Mouse (Mus musculus): Measurements from ENCODE around the gene Rgs9bp. TPM values are rescaled to one million over a fixed set of nuclear protein-coding genes. Genes with fewer than 3 reads are reported as not detected.
A peak's percentile ranks its signal among the peaks of the same experiment; 100 is the strongest.

Rgs9bp gene
- polyA plus RNA-seq (2017; shearing (Covaris generic)) = not detected

DNA sequence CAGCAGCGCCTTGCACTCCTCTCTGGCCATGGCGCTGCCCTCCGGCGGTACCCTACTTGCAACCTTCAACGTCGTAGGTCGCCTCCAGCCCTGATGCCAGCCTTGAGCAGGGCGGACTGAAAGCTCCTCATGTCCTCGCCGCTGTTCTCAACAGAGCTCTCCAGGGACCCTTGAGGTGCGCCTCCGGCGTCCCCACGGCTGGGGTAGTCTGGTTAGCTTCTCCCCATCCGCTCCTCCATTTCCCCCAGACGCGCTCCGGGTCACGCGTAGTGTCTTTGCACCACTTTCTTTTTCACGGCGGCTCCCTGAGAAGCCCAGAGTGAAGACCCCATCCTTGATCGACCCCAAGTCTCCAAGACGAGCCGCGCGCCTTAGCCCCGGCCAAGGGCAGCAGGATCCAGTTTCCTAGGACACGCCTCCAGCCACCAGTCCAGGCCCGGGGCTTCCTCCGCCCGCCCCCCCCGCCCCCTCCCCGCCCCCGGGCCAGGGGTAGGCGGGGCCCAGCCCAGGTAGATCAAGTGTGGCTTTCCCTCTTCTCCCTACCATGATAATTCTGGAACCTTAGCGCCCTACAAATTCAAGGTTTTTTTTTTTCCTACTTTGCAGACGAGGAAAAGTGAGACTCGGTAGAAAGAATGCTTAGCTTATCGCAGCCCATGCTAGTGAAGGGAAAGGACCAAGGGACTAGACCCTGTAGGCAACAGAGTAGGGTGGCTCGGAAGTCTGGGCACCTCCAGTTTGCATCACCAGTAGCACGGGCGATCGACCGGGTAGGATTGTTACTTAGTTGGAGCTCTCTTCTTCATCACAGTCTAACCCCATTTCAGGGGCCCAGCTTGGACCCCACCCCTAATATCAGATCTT lies at the start of gene Rgs9bp:
Rgs9bp (minus strand) TSS at position 392 of the 864 bp plus-strand sequence.
- peak; percentile 43 for ATAC-seq

DNA sequence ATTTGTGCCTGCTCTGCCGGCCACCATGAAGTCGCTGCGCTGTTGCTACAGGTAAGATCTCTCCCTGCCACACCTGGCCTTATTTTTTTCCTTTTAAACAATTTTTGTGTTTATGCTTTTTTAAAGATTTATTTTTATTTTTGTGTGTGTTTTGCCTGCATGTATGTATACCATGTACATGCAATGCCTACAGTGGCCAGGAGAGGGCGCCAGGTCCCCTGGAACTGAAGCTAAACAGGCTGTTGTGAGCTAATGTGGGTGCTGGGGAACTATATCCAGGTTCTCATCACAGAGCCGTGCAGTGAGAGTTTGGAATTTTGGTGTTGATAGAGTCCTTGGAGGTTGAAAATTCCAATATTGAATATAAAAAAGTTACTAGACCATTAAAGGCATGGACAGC lies 43.1 kb upstream of the Rgs9bp start:
- no peak for ATAC-seq

DNA sequence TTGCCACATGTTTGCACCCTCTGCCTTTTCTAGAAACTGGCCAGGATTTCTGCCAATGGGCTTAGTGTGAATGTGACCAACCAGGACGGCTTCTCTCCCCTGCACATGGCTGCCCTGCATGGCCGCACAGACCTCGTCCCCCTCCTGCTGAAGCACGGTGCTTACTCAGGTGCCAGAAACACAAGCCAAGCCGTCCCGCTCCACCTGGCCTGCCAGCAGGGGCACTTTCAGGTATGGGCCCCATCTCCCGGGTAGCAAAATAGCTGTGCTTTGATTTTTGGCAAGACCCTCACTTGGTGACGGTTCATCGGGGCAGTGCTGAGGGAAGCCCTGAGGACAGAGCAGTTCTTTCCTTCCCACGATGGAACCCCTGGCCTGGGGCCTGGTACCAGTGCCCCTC lies 42.0 kb upstream of the Rgs9bp start:
- ATAC-seq = no peak

DNA sequence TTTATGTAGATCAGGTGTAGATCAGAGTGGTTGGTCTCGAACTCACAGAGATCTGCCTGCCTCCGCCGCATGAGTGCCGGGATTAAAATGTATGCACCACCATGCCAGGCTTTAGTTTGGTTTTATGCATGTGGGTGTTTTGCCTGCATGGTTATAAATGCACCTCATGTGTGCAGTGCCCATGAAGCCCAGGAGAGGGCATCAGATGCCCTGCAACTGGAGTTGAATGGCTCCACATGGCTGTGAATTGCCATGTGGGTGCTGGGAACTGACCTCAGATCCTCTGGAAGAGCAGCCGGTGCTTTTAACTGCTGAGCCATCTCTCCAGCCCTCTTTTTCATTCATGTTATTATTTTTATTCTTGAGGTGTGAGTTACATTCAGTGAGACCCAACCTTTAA lies 40.7 kb upstream of the Rgs9bp start:
- ATAC-seq = no peak

DNA sequence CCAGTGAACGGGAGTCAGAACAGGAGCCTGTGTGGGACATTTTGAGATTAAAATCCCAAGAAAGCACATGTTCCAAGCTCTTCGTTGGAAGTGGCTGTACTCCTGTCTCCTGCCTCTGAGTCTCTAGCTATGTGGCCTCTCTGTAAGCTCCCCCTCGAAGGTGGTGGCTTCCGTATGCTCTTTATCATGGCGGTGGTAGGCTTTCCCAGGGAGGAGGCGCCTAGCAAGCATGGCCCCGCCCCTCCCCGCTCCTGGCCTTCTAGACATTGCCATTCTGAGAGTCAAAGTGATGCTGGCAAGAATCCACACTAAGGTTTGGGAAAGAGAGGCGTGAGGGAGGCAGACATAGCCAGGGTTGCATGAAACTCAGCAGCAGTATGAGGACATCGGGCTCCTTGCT lies 37.2 kb upstream of the Rgs9bp start:
- no peak for ATAC-seq

DNA sequence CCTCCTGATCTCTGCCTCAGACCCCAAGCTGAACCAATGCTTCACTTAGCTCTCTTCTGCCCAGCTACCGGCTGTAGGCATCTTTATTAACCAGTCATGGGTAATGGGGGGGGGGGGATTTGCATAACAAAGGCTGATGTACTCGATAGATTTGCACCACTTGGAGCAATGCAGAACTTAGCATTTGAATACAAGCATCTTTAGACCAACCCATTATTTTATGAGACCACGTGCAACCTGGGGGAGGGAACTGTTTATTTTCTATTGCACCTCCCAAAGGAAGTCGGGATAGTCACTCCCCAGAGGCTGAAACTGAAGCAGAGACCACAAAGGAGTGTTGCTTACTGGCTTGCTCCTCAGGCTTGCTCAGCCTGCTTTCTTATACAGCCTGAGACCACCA lies 32.1 kb upstream of the Rgs9bp start:
- ATAC-seq = no peak

DNA sequence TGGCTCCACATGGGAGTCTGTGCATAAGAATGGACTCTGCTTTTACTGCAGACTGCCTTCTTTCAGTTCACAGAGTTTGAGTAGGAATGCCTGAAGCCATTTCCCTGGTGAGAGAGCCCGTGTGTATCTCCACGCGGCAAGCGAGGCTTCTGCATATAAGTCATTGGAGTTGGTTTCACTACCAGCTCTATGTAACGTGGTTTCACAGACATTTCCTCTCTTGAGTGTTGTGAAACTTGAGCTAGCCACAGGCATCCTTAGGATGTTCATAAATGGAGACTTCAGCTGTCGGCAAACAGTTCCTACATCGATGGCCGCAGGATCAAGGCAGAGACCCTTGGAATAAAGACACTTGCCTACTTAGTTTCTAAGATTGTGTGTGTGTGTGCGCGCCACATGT lies 23.9 kb upstream of the Rgs9bp start:
- no peak for ATAC-seq

DNA sequence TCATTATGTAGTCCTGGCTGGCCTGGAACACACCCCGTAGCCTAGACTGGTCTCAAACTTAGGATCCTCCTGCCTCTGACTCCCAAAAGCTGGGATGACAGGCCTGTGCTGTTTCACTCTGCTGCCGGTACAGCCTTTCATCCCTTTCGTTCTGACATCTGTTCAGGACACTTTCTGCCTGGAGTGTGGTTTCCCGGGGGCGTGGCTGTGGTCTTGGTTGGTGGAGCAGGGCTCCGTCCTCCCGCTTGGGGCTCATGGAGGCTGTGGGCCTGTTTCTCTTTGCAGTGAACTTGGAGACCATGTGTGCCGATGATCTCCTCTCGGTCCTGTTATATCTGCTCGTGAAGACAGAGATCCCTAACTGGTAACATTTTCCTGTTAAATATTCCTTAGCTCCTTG lies 21.4 kb upstream of the Rgs9bp start:
- ATAC-seq = no peak

DNA sequence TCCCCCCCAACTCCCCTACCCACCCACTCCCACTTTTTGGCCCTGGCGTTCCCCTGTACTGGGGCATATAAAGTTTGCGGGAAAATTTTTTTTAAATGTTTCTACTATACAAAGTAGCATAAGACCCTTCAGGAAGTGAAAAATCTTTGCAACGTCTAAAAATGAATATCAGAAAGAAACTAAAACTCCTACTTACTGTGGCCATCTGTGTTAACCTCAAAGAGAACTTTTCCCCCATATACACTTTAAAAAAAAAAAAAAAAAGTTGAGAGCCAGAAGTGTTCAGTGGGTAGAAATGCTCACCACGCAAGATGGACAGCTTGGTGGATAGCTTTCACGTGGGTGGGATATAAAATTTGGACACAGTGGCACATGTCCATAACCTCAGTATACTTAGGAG lies 17.4 kb upstream of the Rgs9bp start:
- no peak for ATAC-seq

DNA sequence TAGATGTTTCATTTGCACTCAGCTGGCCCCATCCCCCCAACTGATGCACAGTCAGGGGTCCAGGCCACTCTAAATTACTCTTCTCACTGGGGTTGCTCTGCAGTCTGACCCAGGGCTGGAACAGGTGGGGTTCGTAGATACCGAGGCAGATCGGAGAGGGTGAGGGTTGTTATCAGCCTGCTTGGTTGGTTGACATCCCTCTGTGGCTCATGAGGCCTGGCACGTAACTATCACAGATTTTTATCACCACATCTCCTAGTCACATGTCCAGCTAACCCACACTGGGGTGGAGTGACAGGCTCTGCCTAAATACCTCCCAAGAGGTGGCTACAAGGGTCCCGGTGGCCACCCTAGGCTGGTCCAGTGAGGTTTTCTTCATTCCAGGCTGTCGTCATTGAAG lies 15.7 kb upstream of the Rgs9bp start:
- ATAC-seq = no peak

DNA sequence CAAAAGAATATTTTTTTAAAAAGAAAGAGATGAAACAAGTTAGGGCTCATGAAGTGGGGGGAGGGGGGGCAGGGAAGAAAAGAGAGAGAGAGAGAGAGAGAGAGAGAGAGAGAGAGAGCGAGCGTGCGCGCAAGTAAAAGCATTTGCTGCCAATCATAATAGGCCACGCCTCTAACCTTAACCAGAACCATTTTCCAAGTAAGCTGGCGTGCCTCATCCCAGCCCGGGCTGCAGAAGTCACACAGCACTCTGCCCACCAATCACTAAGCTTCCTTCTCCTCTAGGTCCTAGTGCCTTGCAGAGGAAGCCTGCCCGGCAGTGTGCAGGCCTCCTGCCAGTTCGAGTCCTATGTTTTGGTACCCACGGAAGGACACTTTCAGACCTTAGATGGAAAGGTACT lies 14.6 kb upstream of the Rgs9bp start:
- ATAC-seq = no peak

DNA sequence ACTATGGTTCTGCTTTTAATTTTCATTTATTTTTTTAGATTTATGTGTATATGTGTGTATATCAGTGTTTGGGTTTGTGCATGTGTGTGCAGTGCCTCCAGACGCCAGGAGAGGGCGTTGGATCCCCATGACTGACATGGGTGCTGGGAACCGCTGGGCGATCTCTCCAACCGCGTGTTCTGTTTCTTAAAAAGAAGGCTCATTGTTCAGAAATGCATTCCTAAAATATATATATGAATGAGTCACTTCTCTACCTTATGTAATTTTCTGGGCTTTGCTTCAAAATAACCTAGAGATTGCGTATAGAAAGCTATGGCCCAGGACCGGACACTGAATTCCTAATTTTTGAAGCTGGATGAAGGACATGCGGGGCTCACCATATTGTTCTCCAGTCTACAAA lies 14.1 kb upstream of the Rgs9bp start:
- ATAC-seq = no peak

DNA sequence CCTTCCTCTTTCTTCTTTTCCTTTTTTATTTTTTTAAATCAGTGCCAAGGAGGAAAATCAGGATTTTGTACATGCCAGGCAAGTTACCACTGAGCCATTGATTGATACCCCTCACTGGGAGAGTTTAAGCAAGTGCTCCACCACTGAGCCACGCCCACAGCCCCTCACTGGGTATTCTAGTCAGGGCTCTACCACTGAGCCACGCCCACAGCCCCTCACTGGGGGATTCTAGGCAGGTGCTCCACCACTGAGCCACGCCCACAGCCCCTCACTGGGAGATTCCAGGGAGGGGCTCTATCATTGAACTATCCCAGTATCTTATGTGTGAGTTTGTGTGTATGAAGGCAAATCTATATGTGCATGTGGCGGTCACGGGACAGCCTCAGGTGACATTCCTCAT lies 8.9 kb upstream of the Rgs9bp start:
- no peak for ATAC-seq

DNA sequence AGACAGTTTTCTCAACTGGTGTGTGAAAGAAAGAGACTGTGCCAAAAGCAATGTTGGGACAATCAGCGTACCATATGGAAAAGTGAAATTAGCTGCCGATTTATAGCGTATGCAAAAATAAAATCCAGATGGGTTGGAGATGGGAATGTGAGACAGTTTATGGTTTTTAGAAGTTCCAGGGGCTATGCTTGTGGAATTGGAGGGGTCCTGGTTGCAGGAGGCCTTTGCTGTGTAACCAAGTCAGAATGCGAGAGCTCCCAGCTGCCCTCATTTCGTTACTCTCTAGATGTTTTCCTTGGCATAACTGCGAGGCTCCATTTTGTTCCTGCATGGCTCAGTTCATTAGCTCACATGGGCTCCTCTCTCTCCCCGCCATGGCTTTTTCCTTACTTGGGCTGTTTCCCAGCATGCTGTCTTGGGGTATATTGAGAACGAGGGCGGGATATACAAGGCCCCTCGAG lies 5.4 kb upstream of the Rgs9bp start:
- no peak for ATAC-seq

DNA sequence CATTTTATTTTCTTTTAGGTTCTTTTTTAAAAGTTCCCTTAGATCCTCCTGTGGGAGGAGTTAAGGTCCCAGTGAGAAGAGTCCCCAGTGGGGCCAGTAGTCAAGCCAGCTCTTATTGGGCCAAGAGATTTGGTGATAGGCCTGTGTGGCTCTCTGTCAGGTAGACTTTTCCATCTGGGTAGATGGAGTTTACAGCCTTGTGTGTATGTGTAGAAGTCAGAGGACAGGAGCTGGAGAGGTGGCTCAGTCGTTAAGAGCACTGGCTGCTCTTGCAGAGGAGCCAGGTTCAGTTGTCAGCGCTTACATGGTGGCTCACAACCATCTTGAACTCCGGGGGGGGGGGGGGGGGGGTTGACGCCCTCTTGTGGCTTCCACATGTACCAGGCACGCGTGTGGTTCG lies 4.1 kb upstream of the Rgs9bp start:
- no peak for ATAC-seq

DNA sequence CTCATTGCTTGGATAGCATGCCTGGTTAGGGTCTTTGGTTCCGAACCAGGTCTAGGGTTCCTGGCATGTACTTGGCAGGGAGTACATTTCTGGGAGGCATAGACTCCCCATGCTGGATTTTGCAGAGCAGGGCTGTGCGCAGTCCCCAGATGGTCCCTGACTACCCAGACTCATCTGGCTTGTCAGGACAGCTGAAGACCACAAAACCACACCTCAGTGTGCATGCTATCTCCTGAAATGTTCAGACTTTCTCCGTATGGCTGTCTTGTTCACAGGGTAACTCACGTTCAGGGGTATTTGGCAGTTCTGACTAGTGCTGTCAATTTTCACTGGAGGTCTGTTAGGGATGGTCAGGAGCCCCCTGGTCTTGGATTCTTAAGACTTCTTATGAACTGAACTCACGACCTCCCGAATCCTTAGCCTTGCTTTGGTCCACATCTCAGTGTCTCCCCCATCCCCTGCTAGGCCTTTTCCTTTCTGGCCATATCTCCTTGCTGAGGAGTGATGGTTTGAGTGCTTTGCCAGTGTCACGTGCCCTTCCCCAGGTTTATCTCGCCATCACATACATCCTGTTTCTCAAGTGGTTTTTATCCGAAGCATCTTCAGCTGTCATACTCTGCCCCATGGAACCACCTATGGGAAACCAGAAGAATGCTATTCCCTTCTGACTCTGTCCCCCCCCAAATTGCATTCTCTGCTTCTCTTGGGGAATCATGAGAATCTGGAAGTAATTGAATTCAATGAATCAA lies 3.5 kb upstream of the Rgs9bp start:
- ATAC-seq = no peak

DNA sequence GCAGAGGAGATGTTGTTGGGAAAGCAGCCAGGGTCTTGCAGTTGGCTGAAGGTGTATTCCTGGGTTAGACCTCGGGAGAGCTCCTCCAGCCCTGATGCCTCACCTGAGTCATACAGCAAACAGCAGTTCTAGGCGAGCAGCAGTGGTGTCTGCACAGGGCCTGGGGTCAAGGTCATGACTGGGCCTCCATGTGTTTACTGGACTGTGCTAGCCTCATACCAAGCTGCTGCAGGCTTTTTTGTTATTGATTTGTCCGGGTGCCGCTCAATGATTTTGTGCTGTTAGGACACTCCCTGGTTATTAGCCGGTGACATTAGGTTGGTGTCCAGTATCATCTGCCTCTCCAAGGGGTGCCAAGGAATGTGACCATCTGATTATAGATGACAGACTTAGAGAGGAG lies 2.3 kb upstream of the Rgs9bp start:
- ATAC-seq = no peak

DNA sequence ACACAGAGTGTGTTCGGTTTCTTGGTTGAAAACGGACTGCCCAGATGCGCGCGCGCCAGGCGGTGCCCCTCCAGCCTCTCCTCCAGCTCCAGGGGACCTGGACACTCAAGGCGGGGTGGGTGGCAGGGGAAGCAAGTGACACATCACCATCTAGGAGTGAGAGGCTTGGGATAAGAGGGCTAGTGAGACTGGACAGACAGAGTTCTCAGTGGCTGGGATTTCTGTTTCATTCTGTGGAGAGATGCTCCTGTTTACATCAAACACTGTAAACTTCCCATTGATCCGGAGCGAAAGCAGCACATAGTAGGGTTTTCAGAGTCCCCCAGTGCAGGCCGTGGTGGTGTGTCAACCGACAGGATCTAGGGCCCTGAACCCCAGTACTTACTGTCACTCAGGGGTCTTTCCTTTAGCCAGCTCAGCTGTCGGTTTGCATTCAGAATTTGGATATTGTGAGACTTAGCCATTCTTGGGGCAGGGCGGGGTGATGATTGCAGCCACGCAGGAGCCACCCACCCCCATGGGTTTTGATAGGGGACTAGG lies 1.6 kb upstream of the Rgs9bp start:
- no peak for ATAC-seq

DNA sequence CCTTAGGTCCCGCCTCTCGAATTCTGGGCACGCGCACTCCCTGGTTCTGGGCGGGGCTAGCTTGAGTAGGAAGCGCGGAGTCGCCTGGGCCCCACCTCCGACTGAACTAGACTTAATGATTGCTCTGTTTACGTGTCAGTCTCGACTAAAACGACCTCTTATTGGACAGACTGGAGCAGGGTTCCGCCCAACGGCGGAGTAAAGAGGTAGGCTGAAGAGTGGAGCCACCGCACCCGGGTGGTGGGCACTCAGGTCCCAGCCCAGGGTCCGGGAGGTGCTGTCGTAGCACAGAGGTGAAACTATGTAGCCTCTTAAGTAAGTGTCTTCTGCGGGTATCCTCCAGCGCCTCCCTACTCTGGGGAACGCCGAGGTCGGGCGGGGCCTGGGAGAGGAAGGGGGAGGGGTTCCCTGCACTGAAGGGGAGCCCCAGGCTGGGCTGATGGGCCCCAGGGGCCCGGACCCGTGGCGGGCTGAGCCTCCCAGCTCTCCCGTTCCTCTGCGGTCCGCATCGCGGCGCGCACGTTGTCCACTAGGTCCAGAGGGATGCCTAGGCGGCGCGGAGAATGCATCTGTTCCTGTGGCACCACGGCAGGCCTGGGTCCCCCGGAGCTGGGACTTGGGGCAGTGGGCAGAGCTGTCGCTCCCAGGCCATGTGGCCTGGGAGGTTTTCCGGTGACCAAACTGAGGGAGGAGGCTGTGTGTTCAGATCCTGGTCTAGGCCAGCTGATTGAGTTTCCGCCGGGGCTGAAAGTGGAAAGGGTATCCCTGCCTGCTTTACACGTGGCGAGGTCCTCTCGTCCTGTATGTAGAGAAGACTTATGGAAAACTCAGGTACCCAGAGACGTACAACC lies 898 bp upstream of the Rgs9bp start, which contains the start of gene Ankrd27:
Ankrd27 (plus strand) TSS at position 190 of the 851 bp plus-strand sequence.
- ATAC-seq = peak; percentile 96

DNA sequence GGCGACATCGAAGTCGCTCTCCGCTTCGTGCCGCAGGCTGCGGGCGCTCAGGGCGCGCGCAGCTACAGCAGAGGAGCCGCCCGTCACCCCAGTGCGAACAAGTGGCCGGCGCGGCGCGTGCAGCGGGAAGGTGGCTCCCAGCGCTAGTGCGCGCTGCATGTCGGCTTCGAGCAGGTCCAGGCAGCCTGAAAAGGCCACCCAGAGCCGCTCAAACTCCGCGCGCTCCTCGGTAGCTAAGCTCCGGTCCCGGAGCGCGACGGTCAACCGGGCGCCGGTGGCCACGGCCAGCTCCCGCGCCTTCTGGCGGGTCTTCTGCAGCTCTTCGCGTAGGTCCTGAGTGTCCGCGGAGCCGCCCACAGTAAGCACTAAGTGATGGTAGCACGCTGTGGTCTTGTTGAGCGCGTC lies 594 bp downstream of the Rgs9bp start:
- ATAC-seq = no peak

DNA sequence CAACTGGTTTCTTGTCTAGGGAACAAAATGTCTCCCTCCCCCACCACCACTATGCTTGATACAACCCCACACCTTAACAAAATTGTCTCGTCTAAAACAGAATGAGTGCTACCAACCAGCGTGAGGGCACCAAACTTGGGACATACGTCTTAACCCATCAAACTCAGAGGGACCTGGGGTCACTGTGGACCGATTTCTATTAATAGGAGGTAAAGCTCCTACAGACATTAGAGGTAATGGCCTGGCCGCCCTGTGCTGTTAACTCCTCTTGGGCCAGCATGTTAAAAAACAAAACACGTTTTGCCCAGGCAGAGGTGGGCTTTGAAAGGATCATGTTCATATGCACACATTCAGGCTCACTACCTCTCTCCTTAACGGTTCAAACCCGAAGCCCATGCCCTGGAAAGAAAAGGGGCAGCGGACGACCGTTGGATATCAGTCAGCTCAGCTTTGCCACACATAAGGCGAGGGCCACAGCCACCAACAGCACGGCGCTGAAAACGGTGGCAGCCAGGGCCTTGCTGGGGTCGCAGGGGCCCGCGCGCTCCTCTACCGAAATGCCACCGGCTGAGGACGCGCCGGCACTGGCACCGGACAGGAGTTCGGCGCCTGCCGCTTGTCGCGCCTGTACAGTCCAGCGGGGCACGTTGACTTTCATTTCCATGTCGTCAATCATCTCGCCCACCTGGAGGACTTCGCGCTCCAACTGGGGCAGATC lies 1.2 kb downstream of the Rgs9bp start:
- no peak for ATAC-seq

DNA sequence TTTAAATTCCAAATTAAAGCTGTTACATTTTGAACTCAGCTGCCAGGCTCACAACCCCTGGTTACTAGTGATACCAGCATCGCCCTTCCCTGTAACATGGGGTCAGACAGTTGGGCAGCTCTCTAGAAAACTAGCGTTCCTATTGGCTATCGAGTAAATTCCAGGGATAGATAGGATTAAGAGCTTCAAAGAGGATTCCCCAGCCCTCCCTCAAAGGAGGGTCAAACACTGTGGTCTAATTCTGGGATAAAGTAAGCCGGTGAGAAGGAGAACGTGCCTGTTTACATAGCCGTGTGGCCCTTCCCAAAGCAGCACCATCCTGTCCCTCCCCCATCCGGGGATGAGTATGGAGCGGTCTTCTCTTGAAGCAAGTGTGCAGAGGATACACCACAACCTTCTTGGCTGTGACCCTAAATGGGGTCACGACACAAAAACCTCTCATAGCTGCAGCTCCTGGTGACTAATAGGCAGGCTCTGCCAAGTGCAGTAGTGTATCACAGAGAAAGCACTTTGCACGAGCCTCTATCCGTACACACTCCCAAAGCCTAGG lies 1.8 kb downstream of the Rgs9bp start:
- no peak for ATAC-seq

Measured in inflammation-experienced regulatory T-cells, adult 6 months (primary cell).